Mouse (Mus musculus) testis, adult 2 months (tissue): ENCODE measurements at regions not wholly inside any gene's neighbourhood (a gene's known extent, or its start where the extent isn't known, plus 50 kb on each side); places are given as distances from the start of the nearest gene placed in this dataset.

Experiments
- CTCF ChIP-seq: fragments of 200-500 bp; IDR thresholded peaks from 2 replicates; pipeline ENCODE4 v1.5.1; 2012; ENCODE audit warnings: low read depth, mild to moderate bottlenecking, inconsistent platforms, low read length, moderate library complexity; ENCODE audit not compliant: control insufficient read depth, insufficient read depth, insufficient replicate concordance
- POLR2A ChIP-seq: fragments of 200-500 bp; IDR thresholded peaks from 2 replicates; pipeline ENCODE4 v1.6.1; 2012; ENCODE audit warnings: low read depth, mild to moderate bottlenecking, inconsistent platforms, low read length, moderate library complexity; ENCODE audit not compliant: control insufficient read depth

DNA sequence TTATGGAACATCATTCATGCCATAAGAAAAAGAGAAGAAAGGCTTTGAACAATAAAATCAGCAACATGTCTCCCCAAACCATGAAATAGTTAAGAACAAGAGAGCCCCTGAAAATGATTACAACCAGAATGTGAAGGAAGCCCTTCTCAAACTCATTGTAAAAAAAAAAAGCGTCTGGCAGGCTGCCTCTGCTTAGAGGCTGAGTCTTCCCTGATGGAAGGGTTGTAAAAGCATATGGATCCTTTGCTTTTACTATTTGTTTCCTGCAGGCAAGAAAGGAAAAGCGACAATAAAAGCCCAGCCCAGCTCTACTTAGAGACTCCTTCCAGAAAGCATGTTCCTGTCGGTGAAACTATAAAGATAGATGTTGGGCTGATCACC is 461.2 kb upstream of the Cited2 start:
- no peak for TF ChIP-seq CTCF
- no peak for TF ChIP-seq POLR2A
